Mouse (Mus musculus) cerebellum, postnatal 14 days (tissue): ENCODE measurements at regions not wholly inside any gene's neighbourhood (a gene's known extent, or its start where the extent isn't known, plus 50 kb on each side); places are given as distances from the start of the nearest gene placed in this dataset.
"Not testable (repeated sequence)": the region's sequence is repeated elsewhere in the genome, so short reads cannot be mapped to it uniquely, and the experiment has no call there.

Experiments used
- DNase-seq, 2 experiments: peaks; one replicate each; pipeline ENCODE4 v3.0.0; 2021; ENCODE audit warnings: mixed read lengths in 2 of 2

DNA sequence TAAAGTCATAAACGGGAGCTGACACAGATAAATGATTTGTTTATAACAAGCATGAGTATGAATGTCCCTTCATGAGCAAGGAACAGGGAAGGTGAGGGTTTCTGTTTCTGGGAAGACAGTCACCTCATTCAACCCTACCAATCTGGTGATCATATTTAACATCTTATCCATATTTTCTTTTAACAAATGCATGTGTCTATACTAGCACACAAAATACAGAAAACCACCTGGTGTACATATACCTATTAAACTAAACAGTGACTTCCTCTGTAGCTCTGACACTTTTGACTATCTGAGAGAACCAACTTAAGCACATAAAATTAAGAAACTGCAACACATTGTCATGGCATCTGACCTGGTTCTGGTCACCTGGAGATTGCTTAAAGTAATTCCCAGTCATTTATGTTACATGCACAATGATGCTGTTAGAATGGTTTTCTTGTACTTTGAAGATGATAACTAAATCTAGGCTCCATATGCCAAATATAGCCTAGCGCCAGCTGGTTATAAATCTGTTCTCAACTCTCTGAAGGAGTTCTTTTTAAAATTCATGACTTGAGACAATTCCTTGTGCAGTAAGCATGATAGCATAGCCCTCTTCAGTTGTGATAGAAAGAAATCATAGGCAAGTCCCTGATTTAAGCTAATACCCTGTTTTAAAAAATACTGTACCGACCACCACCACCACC is 1163.6 kb upstream of the Tyrp1 start:
- DNase-seq, result peak in 1 of 2 experiments; percentile 4

DNA sequence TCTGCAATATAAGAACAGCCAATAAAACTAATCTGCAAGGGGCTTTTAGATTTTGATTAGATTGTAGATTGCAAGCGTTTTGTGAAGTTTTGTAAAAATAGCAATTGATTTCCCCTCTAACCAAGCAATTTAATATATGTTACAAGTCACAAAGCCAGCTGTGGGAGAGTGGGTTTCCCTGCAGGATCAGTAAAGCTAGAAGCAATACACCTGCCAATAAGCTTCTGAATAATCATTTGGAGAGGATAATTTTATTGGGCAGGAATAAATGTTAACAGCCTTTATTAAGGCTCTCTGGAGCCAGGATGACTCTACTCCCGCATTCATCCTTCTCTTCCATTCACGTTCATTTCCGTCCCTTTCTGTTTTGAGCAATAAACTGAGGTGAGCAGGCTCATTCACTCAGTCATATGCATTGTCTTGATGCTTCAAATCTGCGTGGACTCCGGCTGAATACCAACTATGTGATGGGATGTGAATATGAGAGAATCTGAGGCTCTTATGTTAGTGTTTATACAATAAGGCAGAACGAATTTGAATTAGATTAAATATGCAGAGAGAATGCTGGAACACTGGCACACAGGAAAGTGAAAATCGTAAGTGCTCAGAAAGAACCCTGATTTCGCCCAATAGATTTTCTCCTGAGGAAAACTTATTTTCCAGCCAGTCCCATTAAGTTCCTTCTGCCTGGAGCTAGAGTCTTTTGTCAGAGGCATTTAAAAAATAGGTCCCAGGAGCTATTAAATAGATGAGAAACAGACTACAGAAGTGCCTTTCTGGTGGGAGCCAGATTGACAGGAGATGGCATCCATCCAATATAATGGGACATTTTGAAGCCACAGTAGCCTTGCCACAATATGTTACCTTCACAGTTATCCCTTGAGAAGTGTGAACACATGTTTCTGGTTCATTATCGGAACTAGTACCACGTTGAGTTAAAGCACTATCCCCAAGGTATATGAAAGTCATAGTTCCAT is 1138.8 kb upstream of the Tyrp1 start:
- peak in 1 of 2 experiments; percentile 18 for DNase-seq

- not testable (repeated sequence) for DNase-seq
Measured at GRCm38 (mm10) chr4:79720915-79721314, 1113.0 kb upstream of the Tyrp1 start.

DNA sequence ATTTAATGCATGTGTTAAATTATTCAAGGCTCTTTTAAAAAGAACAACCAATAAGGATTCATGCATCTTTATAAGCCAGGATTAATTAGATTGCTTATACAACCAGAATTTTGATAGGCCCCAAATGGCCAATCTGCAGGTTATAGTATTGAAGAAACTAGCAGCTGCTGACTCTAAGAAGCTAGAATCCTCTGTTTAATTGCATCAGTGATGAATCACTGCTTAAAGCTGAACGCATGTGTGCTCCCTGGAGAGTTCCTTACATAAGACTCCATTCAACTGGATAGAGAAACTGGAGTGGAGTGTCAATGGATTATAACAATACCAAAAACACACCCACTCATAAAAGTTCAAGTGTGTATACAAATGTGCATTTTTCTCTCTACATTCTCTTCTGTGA is 1109.8 kb upstream of the Tyrp1 start:
- no peak for DNase-seq

DNA sequence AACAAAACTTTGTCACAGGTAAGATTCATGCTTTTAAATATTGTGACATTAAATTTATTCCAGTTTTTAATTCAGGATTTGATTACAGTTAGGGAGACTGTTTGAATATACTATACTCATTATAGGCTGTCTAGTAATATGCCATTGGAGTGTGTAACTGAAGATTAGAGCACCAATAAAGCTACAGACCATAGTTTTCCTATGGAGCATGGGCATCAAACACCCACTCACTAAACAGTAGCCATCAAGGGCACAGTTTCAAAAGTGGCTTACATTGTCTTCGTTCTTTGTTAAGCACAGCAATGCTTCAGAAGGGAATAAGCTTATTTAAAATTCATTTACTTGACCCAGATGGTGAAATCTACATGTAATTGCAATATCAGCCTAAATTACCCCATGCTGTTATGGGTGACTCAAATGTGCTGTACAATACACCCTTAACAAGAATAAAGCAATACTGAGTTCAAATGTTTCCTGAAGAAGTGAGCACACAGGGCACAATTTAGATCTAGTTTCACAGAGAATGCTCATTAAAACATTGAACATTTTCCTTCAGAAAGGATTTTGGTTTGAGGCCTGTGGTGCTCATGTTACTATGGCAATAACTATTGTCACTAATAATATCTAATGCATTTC is 1092.9 kb upstream of the Tyrp1 start:
- DNase-seq, result no peak
